Mouse (Mus musculus): ENCODE results near the gene Zfp207. TPM values are rescaled to one million over a fixed set of nuclear protein-coding genes. Genes with fewer than 3 reads are reported as not detected.
A peak's percentile ranks its signal among the peaks of the same experiment; 100 is the strongest.
"Not testable (repeated sequence)": the region's sequence is repeated elsewhere in the genome, so short reads cannot be mapped to it uniquely, and the experiment has no call there.

Zfp207 gene
- total RNA-seq (2021) = 100 to 1,000 TPM; 162 to 167 TPM
- long read RNA-seq, experiment 1, transcript Zfp207-202 (12 exons, 1,562 nt) = major isoform, 49 of 69 reads
- long read RNA-seq, experiment 1, partial matches to known transcripts = 6 of 69 reads
- long read RNA-seq, experiment 1, other reads (novel, unspliced or antisense) = 10 of 69 reads
- long read RNA-seq, experiment 2, transcript Zfp207-201 (11 exons, 2,245 nt) = minor isoform, 11 of 101 reads
- long read RNA-seq, experiment 2, transcript Zfp207-202 (12 exons, 1,562 nt) = major isoform, 50 of 101 reads
- long read RNA-seq, experiment 2, partial matches to known transcripts = 17 of 101 reads
- long read RNA-seq, experiment 2, other reads (novel, unspliced or antisense) = 22 of 101 reads

- DNase-seq (ENCODE audit: low spot score in 2 of 2) = peak; percentile 96 to 98
These were observed at the start of gene Zfp207 for GRCm38 (mm10) chr11:80383019-80383625. Zfp207 (plus strand) TSS chr11:80383279.

- no peak for DNase-seq (ENCODE audit: low spot score in 2 of 2)
These were observed 47.3 kb upstream of the Zfp207 start for GRCm38 (mm10) chr11:80335609-80336350.

DNA sequence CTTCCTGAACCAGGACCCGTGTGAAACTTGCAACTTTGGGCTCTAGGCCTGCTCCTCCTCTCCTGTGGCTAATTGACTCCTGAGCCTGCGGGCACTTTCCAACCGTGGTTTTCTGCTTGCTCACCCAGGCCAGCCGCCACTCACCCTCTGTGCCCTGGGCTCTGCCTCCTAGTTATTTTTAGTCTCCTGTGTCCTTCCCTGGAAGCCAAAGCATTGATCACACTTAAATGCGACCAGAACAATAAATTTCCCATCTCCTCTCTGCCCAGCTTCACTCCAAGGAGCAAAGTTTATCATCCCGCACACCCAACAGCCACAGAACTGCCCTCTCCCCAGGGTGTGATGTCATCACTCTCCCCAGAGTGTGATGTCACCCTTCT lies 46.7 kb upstream of the Zfp207 start:
- no peak for DNase-seq (ENCODE audit: low spot score in 2 of 2)

GRCm38 (mm10) chr11:80342482-80342881 lies 40.6 kb upstream of the Zfp207 start:
- no peak for DNase-seq (ENCODE audit: low spot score in 2 of 2)

DNA sequence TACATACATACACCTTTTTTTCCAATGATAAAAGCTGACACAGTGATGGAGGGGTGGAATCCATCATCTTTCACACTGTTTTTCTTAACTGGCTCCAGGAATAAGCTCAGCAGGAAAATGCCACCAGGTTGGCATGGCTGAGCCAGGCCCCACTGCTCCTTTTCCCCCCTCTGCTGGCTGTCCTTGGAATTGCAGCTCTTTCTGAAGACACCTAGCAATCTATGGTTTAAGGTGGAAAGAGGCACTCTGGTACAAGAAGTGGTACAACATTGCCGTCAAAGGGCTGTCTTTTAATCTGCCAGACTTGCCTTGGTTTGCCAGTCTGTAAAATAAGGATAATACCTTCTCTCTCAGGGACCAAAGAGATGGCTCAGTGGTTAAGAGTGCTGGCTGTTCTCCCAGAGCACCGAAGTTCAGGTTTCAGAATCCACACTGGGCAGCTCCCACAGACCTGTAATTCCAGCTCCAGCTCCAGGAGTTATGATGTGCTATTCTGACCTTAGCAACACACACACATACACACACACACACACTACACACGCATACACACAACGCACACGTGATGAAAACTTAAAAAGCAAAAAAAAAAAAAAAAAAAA lies 31.1 kb upstream of the Zfp207 start:
- peak; percentile 78 to 83 for DNase-seq (ENCODE audit: low spot score in 2 of 2)

- DNase-seq (ENCODE audit: low spot score in 2 of 2) = no peak
These were observed 28.2 kb upstream of the Zfp207 start for GRCm38 (mm10) chr11:80354832-80355231.

GRCm38 (mm10) chr11:80368949-80369348 lies 14.1 kb upstream of the Zfp207 start:
- no peak for DNase-seq (ENCODE audit: low spot score in 2 of 2)

GRCm38 (mm10) chr11:80376651-80377050 lies 6.4 kb upstream of the Zfp207 start:
- DNase-seq (ENCODE audit: low spot score in 2 of 2) = no peak

DNA sequence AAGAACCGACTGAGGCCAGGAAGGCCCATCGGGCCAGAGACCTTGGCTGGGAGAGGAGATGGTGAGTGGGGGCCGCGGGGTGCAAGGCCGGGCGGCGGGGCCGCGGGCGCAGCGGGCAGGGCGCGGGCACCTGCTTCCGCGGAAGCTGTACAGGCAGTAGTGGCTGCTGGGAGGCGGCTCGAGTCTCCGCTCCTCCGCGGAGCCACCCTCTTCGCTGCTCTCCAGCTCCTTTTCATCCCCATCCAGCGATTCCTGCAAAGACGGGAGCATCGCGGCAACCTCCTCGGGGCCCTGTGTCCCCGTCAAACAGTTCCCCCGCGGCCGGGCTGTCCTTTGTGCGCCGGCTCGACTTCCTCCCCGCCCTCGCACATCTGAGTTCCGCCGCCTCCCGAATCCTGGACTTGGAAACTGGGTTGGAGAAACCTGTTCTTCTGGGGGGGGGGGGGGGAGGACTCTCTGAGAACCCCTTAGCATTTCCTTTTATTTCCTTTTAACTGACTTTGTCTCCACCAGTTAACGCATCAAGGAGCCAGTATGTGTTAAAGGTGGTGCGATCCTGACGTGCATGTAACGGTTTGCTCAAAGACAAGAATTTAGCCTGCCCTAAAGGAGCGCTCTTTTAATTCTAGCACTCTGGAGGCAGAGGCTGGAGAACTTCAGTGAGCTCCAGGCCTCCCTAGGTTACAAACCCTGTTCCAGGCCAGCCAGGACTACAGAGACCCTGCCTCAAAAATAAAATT lies 5.2 kb upstream of the Zfp207 start, which contains the start of gene 5730455P16Rik:
5730455P16Rik (minus strand) TSS at position 323 of the 740 bp plus-strand sequence.
- DNase-seq (ENCODE audit: low spot score in 2 of 2) = peak; percentile 82 to 86

GRCm38 (mm10) chr11:80378452-80379068 lies 4.5 kb upstream of the Zfp207 start:
- DNase-seq (ENCODE audit: low spot score in 2 of 2) = not testable (repeated sequence)

- not testable (repeated sequence) for DNase-seq (ENCODE audit: low spot score in 2 of 2)
These were observed 3.9 kb upstream of the Zfp207 start for GRCm38 (mm10) chr11:80379184-80379583.

GRCm38 (mm10) chr11:80382626-80383018 lies 457 bp upstream of the Zfp207 start:
- peak in 1 of 2 experiments; percentile 35 for DNase-seq (ENCODE audit: low spot score in 2 of 2)

- no peak for DNase-seq (ENCODE audit: low spot score in 2 of 2)
These were observed 557 bp downstream of the Zfp207 start for GRCm38 (mm10) chr11:80383626-80384046.

DNA sequence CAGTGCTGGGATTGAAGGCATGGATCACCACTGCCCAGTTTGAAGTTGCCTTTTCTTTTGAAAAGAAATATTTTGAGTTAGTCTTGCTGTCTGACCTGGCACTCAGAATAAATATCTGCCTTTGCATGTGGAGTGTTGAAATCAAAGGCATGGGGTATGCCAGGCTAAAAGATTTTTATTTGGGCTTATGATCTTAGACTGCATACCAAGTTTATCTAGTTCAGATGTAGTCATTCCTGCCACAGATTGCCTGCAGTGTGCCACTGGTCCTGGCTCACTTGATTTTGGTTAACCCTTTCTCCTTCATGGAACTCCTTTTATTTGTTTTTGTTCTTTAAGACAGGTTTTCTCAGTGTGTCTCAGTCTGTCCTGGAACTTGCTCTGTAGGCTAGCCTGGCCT lies 1.4 kb downstream of the Zfp207 start:
- DNase-seq (ENCODE audit: low spot score in 2 of 2) = no peak

- DNase-seq (ENCODE audit: low spot score in 2 of 2) = no peak
These were observed 2.0 kb downstream of the Zfp207 start for GRCm38 (mm10) chr11:80385055-80385454.

- DNase-seq (ENCODE audit: low spot score in 2 of 2) = no peak
These were observed 3.7 kb downstream of the Zfp207 start for GRCm38 (mm10) chr11:80386790-80387189.

- peak in 1 of 2 experiments; percentile 50 for DNase-seq (ENCODE audit: low spot score in 2 of 2)
These were observed 6.8 kb downstream of the Zfp207 start for GRCm38 (mm10) chr11:80389885-80390284.

GRCm38 (mm10) chr11:80391407-80392120 lies 8.5 kb downstream of the Zfp207 start:
- DNase-seq (ENCODE audit: low spot score in 2 of 2) = no peak

DNA sequence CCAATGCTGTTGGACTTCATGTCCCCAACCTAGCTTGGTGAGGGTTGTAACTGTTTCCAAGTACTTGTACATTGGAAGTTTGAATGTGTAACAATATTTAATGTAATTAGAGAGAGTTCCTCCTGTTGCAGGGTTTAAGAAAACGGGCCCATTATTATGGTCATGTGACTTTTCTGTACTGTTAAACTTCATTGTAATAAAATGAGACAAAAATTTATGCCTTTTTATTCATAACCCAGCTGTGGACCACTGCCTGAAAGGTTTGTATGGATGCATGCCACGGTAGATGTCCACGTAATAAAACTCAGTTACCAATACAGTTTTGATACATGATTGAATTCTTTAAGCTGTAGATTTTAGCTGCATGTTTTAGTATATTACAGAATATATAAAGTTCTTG lies 12.9 kb downstream of the Zfp207 start:
- no peak for DNase-seq (ENCODE audit: low spot score in 2 of 2)

GRCm38 (mm10) chr11:80396617-80397016 lies 13.5 kb downstream of the Zfp207 start:
- no peak for DNase-seq (ENCODE audit: low spot score in 2 of 2)
